Mouse (Mus musculus) mouse trophoblast stem cell (cell line): ENCODE data around the gene Fam221a.

ENCODE experiments used
- in situ Hi-C, 2 experiments: fragments of 300-500 bp; cut with MseI, MboI; formaldehyde crosslinking; loops; 2 replicates in 1 of 2; 3 replicates in 1 of 2; pipeline ENCODE4 v1.15.1; 2025

Gene Fam221a

GRCm38 (mm10) chr6:49367159-49368054 is at the start of gene Fam221a:
Gene Fam221a, plus strand, starts transcription at chr6:49367739.
- in situ Hi-C loops = loop anchor here in 1 of 2 experiments (10.0 kb wide), 1 partner anchor 103 kb away; the partner anchor contains the start of gene Tra2a

GRCm38 (mm10) chr6:49318966-49319594 is 48.5 kb upstream of the Fam221a start, which contains the start of gene Ccdc126:
Gene Ccdc126, plus strand, starts transcription at chr6:49319274.
- in situ Hi-C loops = no loop called here

GRCm38 (mm10) chr6:49319595-49320315 is 47.8 kb upstream of the Fam221a start:
- in situ Hi-C loops = loop anchor here in 1 of 2 experiments (5.0 kb wide), 1 partner anchor 47 kb away; no protein-coding TSS in a partner anchor

- in situ Hi-C loops = loop anchor here in 1 of 2 experiments (5.0 kb wide), 1 partner anchor 49 kb away; no protein-coding TSS in a partner anchor
These were observed 46.2 kb upstream of the Fam221a start for GRCm38 (mm10) chr6:49321341-49321740.

- in situ Hi-C loops = loop anchor here in 1 of 2 experiments (5.0 kb wide), 1 partner anchor 50 kb away; no protein-coding TSS in a partner anchor
These were observed 45.5 kb upstream of the Fam221a start for GRCm38 (mm10) chr6:49322056-49322455.

GRCm38 (mm10) chr6:49322986-49323385 is 44.6 kb upstream of the Fam221a start:
- in situ Hi-C loops = loop anchor here in 1 of 2 experiments (5.0 kb wide), 1 partner anchor 51 kb away; no protein-coding TSS in a partner anchor

GRCm38 (mm10) chr6:49324528-49324927 is 43.0 kb upstream of the Fam221a start:
- in situ Hi-C loops = loop anchor here in 1 of 2 experiments (5.0 kb wide), 1 partner anchor 52 kb away; no protein-coding TSS in a partner anchor

- in situ Hi-C loops = no loop called here
These were observed 42.2 kb upstream of the Fam221a start for GRCm38 (mm10) chr6:49325294-49325693.

- in situ Hi-C loops = no loop called here
These were observed 40.7 kb upstream of the Fam221a start for GRCm38 (mm10) chr6:49326846-49327245.

- in situ Hi-C loops = no loop called here
These were observed 36.0 kb upstream of the Fam221a start for GRCm38 (mm10) chr6:49331369-49332059.

- in situ Hi-C loops = no loop called here
These were observed 35.5 kb upstream of the Fam221a start for GRCm38 (mm10) chr6:49332060-49332370.

- in situ Hi-C loops = no loop called here
These were observed 29.0 kb upstream of the Fam221a start for GRCm38 (mm10) chr6:49338566-49338965.

- in situ Hi-C loops = no loop called here
These were observed 28.4 kb upstream of the Fam221a start for GRCm38 (mm10) chr6:49339145-49339544.

GRCm38 (mm10) chr6:49343737-49344469 is 23.6 kb upstream of the Fam221a start:
- in situ Hi-C loops = no loop called here

GRCm38 (mm10) chr6:49349826-49350225 is 17.7 kb upstream of the Fam221a start:
- in situ Hi-C loops = loop anchor here in 1 of 2 experiments (10.0 kb wide), 1 partner anchor 115 kb away; no protein-coding TSS in a partner anchor

GRCm38 (mm10) chr6:49354613-49355012 is 12.9 kb upstream of the Fam221a start:
- in situ Hi-C loops = loop anchor here in 1 of 2 experiments (10.0 kb wide), 1 partner anchor 120 kb away; no protein-coding TSS in a partner anchor

GRCm38 (mm10) chr6:49355171-49355570 is 12.4 kb upstream of the Fam221a start:
- in situ Hi-C loops = loop anchor here in 1 of 2 experiments (10.0 kb wide), 1 partner anchor 120 kb away; no protein-coding TSS in a partner anchor

- in situ Hi-C loops = loop anchor here in 1 of 2 experiments (10.0 kb wide), 1 partner anchor 96 kb away; the partner anchor contains the start of gene Tra2a
These were observed 7.1 kb upstream of the Fam221a start for GRCm38 (mm10) chr6:49360420-49360819.

- in situ Hi-C loops = loop anchor here in 1 of 2 experiments (10.0 kb wide), 1 partner anchor 103 kb away; the partner anchor contains the start of gene Tra2a
These were observed 673 bp downstream of the Fam221a start for GRCm38 (mm10) chr6:49368212-49368611.

- in situ Hi-C loops = no loop called here
These were observed 5.2 kb downstream of the Fam221a start for GRCm38 (mm10) chr6:49372705-49373104.
